30 mouse cellular contexts compared by ENCODE assay signal in the genomic region with DNA sequence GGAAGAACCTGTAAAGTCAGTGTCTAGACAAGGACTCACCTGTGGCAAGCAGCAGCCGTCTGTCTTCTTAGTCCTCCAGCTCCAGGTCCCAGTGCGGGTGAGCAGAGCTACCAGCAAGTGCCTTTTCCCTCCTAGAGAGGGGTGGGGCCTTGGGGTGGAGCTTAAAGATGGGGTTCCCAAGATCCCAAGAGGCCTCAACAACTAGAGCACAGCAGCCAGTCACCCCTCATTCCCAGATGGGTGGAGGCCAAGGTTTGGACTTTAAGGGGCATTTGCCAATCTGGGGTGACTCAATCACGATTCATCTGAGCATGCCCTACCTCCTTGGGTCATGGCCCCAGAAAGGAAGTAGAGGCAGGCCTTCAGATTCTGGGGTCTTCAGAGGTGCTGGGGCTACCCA. TPM values are rescaled to one million over a fixed set of nuclear protein-coding genes. Genes with fewer than 3 reads are reported as not detected.
DNase-seq lines count a peak whose midpoint lies in the region; ATAC-seq and TF ChIP-seq lines count a peak whose summit lies in the region.
"Had no signal": no experiment of that assay in that cellular context is flagged by ENCODE, and none has a peak within 500 bp of the region (broad histone marks: within the 10 kb centered on the region; RNA-seq: fewer than 3 reads in every experiment).

No protein-coding gene starts in this region.

- H3K9ac ChIP-seq in intestine, embryonic 16.5 days (ENCODE audit: low read depth, low read length), result peak overlapping the region; percentile 59; the same call in 1 of the 2 replicates
- no peak overlapping the region for H3K9ac ChIP-seq in intestine, embryonic 15.5 days
- peak overlapping the region; percentile 12; the same call in 1 of the 2 replicates for H3K9ac ChIP-seq in stomach, embryonic 16.5 days (ENCODE audit: low read length)
- H3K9ac ChIP-seq in liver, postnatal 0 days (replicated peaks), result no peak overlapping the region
- H3K9ac ChIP-seq: forebrain, postnatal 0 days; hindbrain, embryonic 15.5 days had no signal

- H3K4me2 ChIP-seq in intestine, embryonic 16.5 days (ENCODE audit: low read depth, low read length), result no peak overlapping the region
- H3K4me2 ChIP-seq in intestine, embryonic 15.5 days (replicated peaks), result no peak overlapping the region
- H3K4me2 ChIP-seq in stomach, embryonic 16.5 days (ENCODE audit: low read depth, low read length), result no peak overlapping the region
- H3K4me2 ChIP-seq in liver, postnatal 0 days (ENCODE audit: low read depth, low read length), result no peak overlapping the region

- no peak for TF ChIP-seq POLR2A in bone marrow macrophage, adult 2 months (IDR thresholded peaks at IDR 0.05; ENCODE audit: borderline replicate concordance, low read depth, low read length)

- H3K36me3 ChIP-seq in intestine, embryonic 16.5 days (ENCODE audit: control insufficient read depth, insufficient read depth, low read length), result no peaks in the 10 kb centered on the region
- no peaks in the 10 kb centered on the region for H3K36me3 ChIP-seq in intestine, embryonic 15.5 days
- H3K36me3 ChIP-seq in embryonic facial prominence, embryonic 10.5 days (replicated peaks), result 0 out of 2 replicates have a peak, but pooled peaks cover under 1% of the 10 kb centered on the region
- no peaks in the 10 kb centered on the region for H3K36me3 ChIP-seq in stomach, embryonic 16.5 days (ENCODE audit: control insufficient read depth, insufficient read depth, low read length)
- no peaks in the 10 kb centered on the region for H3K36me3 ChIP-seq in liver, postnatal 0 days (replicated peaks; ENCODE audit: insufficient read depth, low read length)
- H3K36me3 ChIP-seq: hindbrain, embryonic 15.5 days had no signal

- TF ChIP-seq CTCF in bone marrow macrophage, adult 2 months (IDR thresholded peaks at IDR 0.05; ENCODE audit: low read depth, low read length), result 0 out of 2 replicates have a peak, but pooled peaks have one; percentile 12
- TF ChIP-seq CTCF in liver, postnatal 0 days (IDR thresholded peaks at IDR 0.05; ENCODE audit: low read depth), result no peak

- no peak for TF ChIP-seq EP300 in liver, postnatal 0 days (IDR thresholded peaks at IDR 0.05; ENCODE audit: low read depth)

- no peaks in the 10 kb centered on the region; the same call in 1 of the 2 replicates for H3K27me3 ChIP-seq in intestine, embryonic 16.5 days (replicated peaks; ENCODE audit: control insufficient read depth, insufficient read depth, low read length)
- H3K27me3 ChIP-seq in intestine, embryonic 15.5 days (replicated peaks), result peaks cover 6% of the 10 kb centered on the region
- H3K27me3 ChIP-seq in embryonic facial prominence, embryonic 10.5 days (replicated peaks; ENCODE audit: low read depth, poor library complexity, severe bottlenecking), result peaks cover 49% of the 10 kb centered on the region
- peaks cover 15% of the 10 kb centered on the region for H3K27me3 ChIP-seq in stomach, embryonic 16.5 days (ENCODE audit: control insufficient read depth, insufficient read depth, low read length)
- H3K27me3 ChIP-seq in liver, postnatal 0 days (ENCODE audit: insufficient read depth, low read length), result peaks cover 26% of the 10 kb centered on the region

- no peak overlapping the region for H3K4me3 ChIP-seq in intestine, embryonic 16.5 days (ENCODE audit: low read length)
- H3K4me3 ChIP-seq in intestine, embryonic 15.5 days (replicated peaks), result no peak overlapping the region
- H3K4me3 ChIP-seq in bone marrow macrophage, adult 2 months (ENCODE audit: insufficient read depth, low read length), result no peak overlapping the region
- H3K4me3 ChIP-seq in embryonic facial prominence, embryonic 10.5 days, result peak overlapping the region; percentile 1; the same call in 1 of the 2 replicates
- H3K4me3 ChIP-seq in stomach, embryonic 16.5 days (replicated peaks; ENCODE audit: low read length), result peak overlapping the region; percentile 12
- no peak overlapping the region for H3K4me3 ChIP-seq in liver, postnatal 0 days (ENCODE audit: low read depth, low read length)

- DNase-seq in embryonic facial prominence, embryonic 10.5 days (ENCODE audit: low spot score), result no peak
- no peak for DNase-seq in urinary bladder, postnatal 10 days (ENCODE audit: low spot score)
- DNase-seq in liver, postnatal 0 days, result no peak
- DNase-seq: adrenal gland, adult 2 months; adrenal gland, postnatal 36 days; cerebellum, adult 11 months; cerebellum, adult 9-10 months; embryo, embryonic 11 days; forebrain, postnatal 0 days; gastrocnemius, adult 2 months; gastrocnemius, postnatal 14 days; heart, adult 11 months had no signal

- no peaks in the 10 kb centered on the region for H3K9me3 ChIP-seq in intestine, embryonic 16.5 days (ENCODE audit: control insufficient read depth, low read length)
- H3K9me3 ChIP-seq in intestine, embryonic 15.5 days, result no peaks in the 10 kb centered on the region
- no peaks in the 10 kb centered on the region for H3K9me3 ChIP-seq in embryonic facial prominence, embryonic 10.5 days
- no peaks in the 10 kb centered on the region for H3K9me3 ChIP-seq in stomach, embryonic 16.5 days (replicated peaks; ENCODE audit: control insufficient read depth, low read length)
- H3K9me3 ChIP-seq in liver, postnatal 0 days (ENCODE audit: low read length), result no peaks in the 10 kb centered on the region
- H3K9me3 ChIP-seq: hindbrain, embryonic 12.5 days; hindbrain, embryonic 15.5 days had no signal

- no peak overlapping the region for H3K27ac ChIP-seq in intestine, embryonic 16.5 days (ENCODE audit: low read length)
- no peak overlapping the region for H3K27ac ChIP-seq in intestine, embryonic 15.5 days
- H3K27ac ChIP-seq in bone marrow macrophage, adult 2 months (ENCODE audit: insufficient read depth, low read depth, low read length), result no peak overlapping the region
- H3K27ac ChIP-seq in embryonic facial prominence, embryonic 10.5 days (replicated peaks), result no peak overlapping the region
- H3K27ac ChIP-seq in stomach, embryonic 16.5 days (ENCODE audit: low read length), result peak overlapping the region; percentile 82; the same call in 1 of the 2 replicates
- H3K27ac ChIP-seq in liver, postnatal 0 days (ENCODE audit: low read depth), result no peak overlapping the region

- peaks cover 50% of the 10 kb centered on the region for H3K4me1 ChIP-seq in intestine, embryonic 16.5 days (ENCODE audit: control insufficient read depth, insufficient read depth, low read length)
- H3K4me1 ChIP-seq in intestine, embryonic 15.5 days (replicated peaks), result peaks cover 18% of the 10 kb centered on the region
- peaks cover 13% of the 10 kb centered on the region; the same call in 1 of the 2 replicates for H3K4me1 ChIP-seq in bone marrow macrophage, adult 2 months (ENCODE audit: control insufficient read depth, insufficient read depth, low read length)
- H3K4me1 ChIP-seq in embryonic facial prominence, embryonic 10.5 days, result peaks cover 38% of the 10 kb centered on the region
- H3K4me1 ChIP-seq in stomach, embryonic 16.5 days (ENCODE audit: control insufficient read depth, insufficient read depth, low read length), result peaks cover 27% of the 10 kb centered on the region
- H3K4me1 ChIP-seq in liver, postnatal 0 days (ENCODE audit: insufficient read depth), result peaks cover 23% of the 10 kb centered on the region

- no peak for ATAC-seq in intestine, embryonic 16.5 days
- no peak for ATAC-seq in intestine, embryonic 15.5 days
- no peak for ATAC-seq in stomach, embryonic 16.5 days (ENCODE audit: insufficient read depth, low FRiP score)
- ATAC-seq in liver, postnatal 0 days, result no peak
- ATAC-seq: CD4-positive, CD25-positive, alpha-beta regulatory T cell, adult 4 months had no signal

- 85% methylated on average over 3 of the region's 3 CpGs for WGBS in intestine, embryonic 16.5 days
- WGBS in intestine, embryonic 15.5 days, result 96% methylated on average over 3 of the region's 3 CpGs
- WGBS in embryonic facial prominence, embryonic 10.5 days, result 86% methylated on average over 3 of the region's 3 CpGs
- 78% methylated on average over 3 of the region's 3 CpGs for WGBS in stomach, embryonic 16.5 days
- 83% methylated on average over 3 of the region's 3 CpGs for WGBS in liver, postnatal 0 days (ENCODE audit: insufficient replicate concordance)

RNA-seq across cellular contexts. Expression of a gene that starts 2.3 kb away (rescaled TPM):
- 25.6 and 36.4 TPM in 2 replicates for polyA plus RNA-seq in intestine, embryonic 16.5 days (2015; fragmentation: Nextera tagmentation; extraction: Ambion mirVana)
- 19.0 and 24.8 TPM in 2 replicates for polyA plus RNA-seq in intestine, embryonic 15.5 days (2015; fragmentation: Nextera tagmentation; extraction: Ambion mirVana)
- polyA plus RNA-seq in bone marrow macrophage, adult 2 months (2012; ENCODE audit: insufficient read depth, insufficient read length, missing spikeins), result 0.66 TPM in 1 of 2 replicates, not detected in the other
- 15.1 and 16.4 TPM in 2 replicates for polyA plus RNA-seq in embryonic facial prominence, embryonic 10.5 days (2016; fragmentation: Nextera tagmentation; extraction: Ambion mirVana)
- 11.3 and 14.2 TPM in 2 replicates for polyA plus RNA-seq in stomach, embryonic 16.5 days (2015; fragmentation: Nextera tagmentation; extraction: Ambion mirVana)
- 0.11 TPM in 1 of 2 replicates, not detected in the other for polyA plus RNA-seq in liver, postnatal 0 days (2015; fragmentation: Nextera tagmentation; extraction: Ambion mirVana)

RNA-seq across cellular contexts. Expression of a gene that starts 2.5 kb away (rescaled TPM):
- 3.3 and 6.4 TPM in 2 replicates for polyA plus RNA-seq in intestine, embryonic 16.5 days (2015; fragmentation: Nextera tagmentation; extraction: Ambion mirVana)
- polyA plus RNA-seq in intestine, embryonic 15.5 days (2015; fragmentation: Nextera tagmentation; extraction: Ambion mirVana), result 1.4 and 2.3 TPM in 2 replicates
- not detected in 2 replicates for polyA plus RNA-seq in bone marrow macrophage, adult 2 months (2012; ENCODE audit: insufficient read depth, insufficient read length, missing spikeins)
- 0.59 TPM in 1 of 2 replicates, not detected in the other for polyA plus RNA-seq in embryonic facial prominence, embryonic 10.5 days (2016; fragmentation: Nextera tagmentation; extraction: Ambion mirVana)
- 66.0 and 120 TPM in 2 replicates for polyA plus RNA-seq in stomach, embryonic 16.5 days (2015; fragmentation: Nextera tagmentation; extraction: Ambion mirVana)
- polyA plus RNA-seq in liver, postnatal 0 days (2015; fragmentation: Nextera tagmentation; extraction: Ambion mirVana), result not detected in 2 replicates
- polyA plus RNA-seq: adrenal gland, adult 2 months; CD4-positive, CD25-positive, alpha-beta regulatory T cell, adult 4 months; embryonic facial prominence, embryonic 11.5 days; forebrain, embryonic 11.5 days; forebrain, embryonic 14.5 days; forebrain, postnatal 0 days; heart, embryonic 11.5 days; heart, embryonic 14.5 days; heart, postnatal 0 days; hindbrain, embryonic 12.5 days had no signal

RNA-seq across cellular contexts. Expression of a gene that starts 3.2 kb away (rescaled TPM):
- polyA plus RNA-seq in intestine, embryonic 16.5 days (2015; fragmentation: Nextera tagmentation; extraction: Ambion mirVana), result 0.37 and 0.54 TPM in 2 replicates
- polyA plus RNA-seq in intestine, embryonic 15.5 days (2015; fragmentation: Nextera tagmentation; extraction: Ambion mirVana), result 0.14 and 0.29 TPM in 2 replicates
- polyA plus RNA-seq in bone marrow macrophage, adult 2 months (2012; ENCODE audit: insufficient read depth, insufficient read length, missing spikeins), result not detected in 2 replicates
- polyA plus RNA-seq in embryonic facial prominence, embryonic 10.5 days (2016; fragmentation: Nextera tagmentation; extraction: Ambion mirVana), result not detected in 2 replicates
- polyA plus RNA-seq in stomach, embryonic 16.5 days (2015; fragmentation: Nextera tagmentation; extraction: Ambion mirVana), result 0.23 and 0.64 TPM in 2 replicates
- polyA plus RNA-seq in liver, postnatal 0 days (2015; fragmentation: Nextera tagmentation; extraction: Ambion mirVana), result not detected in 2 replicates
- polyA plus RNA-seq: adrenal gland, adult 2 months; C2C12; CD4-positive, CD25-positive, alpha-beta regulatory T cell, adult 4 months; cortical plate, adult 2 months; embryonic facial prominence, embryonic 11.5 days; embryonic facial prominence, embryonic 14.5 days; forebrain, embryonic 11.5 days; forebrain, embryonic 14.5 days; forebrain, postnatal 0 days; frontal cortex, adult 2 months; heart, embryonic 11.5 days; heart, embryonic 14.5 days; heart, postnatal 0 days; hindbrain, embryonic 12.5 days; hindbrain, embryonic 15.5 days; intestine, embryonic 14.5 days had no signal

RNA-seq across cellular contexts. Expression of a gene that starts 5.6 kb away (rescaled TPM):
- polyA plus RNA-seq in intestine, embryonic 16.5 days (2015; fragmentation: Nextera tagmentation; extraction: Ambion mirVana), result 11.3 and 17.7 TPM in 2 replicates
- 5.0 and 5.6 TPM in 2 replicates for polyA plus RNA-seq in intestine, embryonic 15.5 days (2015; fragmentation: Nextera tagmentation; extraction: Ambion mirVana)
- not detected in 2 replicates for polyA plus RNA-seq in bone marrow macrophage, adult 2 months (2012; ENCODE audit: insufficient read depth, insufficient read length, missing spikeins)
- polyA plus RNA-seq in embryonic facial prominence, embryonic 10.5 days (2016; fragmentation: Nextera tagmentation; extraction: Ambion mirVana), result not detected in 2 replicates
- polyA plus RNA-seq in stomach, embryonic 16.5 days (2015; fragmentation: Nextera tagmentation; extraction: Ambion mirVana), result 0.71 and 1.1 TPM in 2 replicates
- polyA plus RNA-seq in liver, postnatal 0 days (2015; fragmentation: Nextera tagmentation; extraction: Ambion mirVana), result not detected in 2 replicates
- polyA plus RNA-seq: adrenal gland, adult 2 months; C2C12; CD4-positive, CD25-positive, alpha-beta regulatory T cell, adult 4 months; embryonic facial prominence, embryonic 11.5 days; embryonic facial prominence, embryonic 14.5 days; forebrain, embryonic 11.5 days; forebrain, embryonic 14.5 days; forebrain, postnatal 0 days; heart, embryonic 11.5 days; heart, embryonic 14.5 days; heart, postnatal 0 days; hindbrain, embryonic 12.5 days; hindbrain, embryonic 15.5 days had no signal

RNA-seq across cellular contexts. Expression of a gene that starts 6.9 kb away (rescaled TPM):
- polyA plus RNA-seq in intestine, embryonic 16.5 days (2015; fragmentation: Nextera tagmentation; extraction: Ambion mirVana), result 7.3 and 9.3 TPM in 2 replicates
- polyA plus RNA-seq in intestine, embryonic 15.5 days (2015; fragmentation: Nextera tagmentation; extraction: Ambion mirVana), result 4.3 and 5.5 TPM in 2 replicates
- polyA plus RNA-seq in bone marrow macrophage, adult 2 months (2012; ENCODE audit: insufficient read depth, insufficient read length, missing spikeins), result 1.3 and 6.1 TPM in 2 replicates
- polyA plus RNA-seq in embryonic facial prominence, embryonic 10.5 days (2016; fragmentation: Nextera tagmentation; extraction: Ambion mirVana), result 6.3 and 7.9 TPM in 2 replicates
- 10.1 and 12.8 TPM in 2 replicates for polyA plus RNA-seq in stomach, embryonic 16.5 days (2015; fragmentation: Nextera tagmentation; extraction: Ambion mirVana)
- 1.2 and 1.4 TPM in 2 replicates for polyA plus RNA-seq in liver, postnatal 0 days (2015; fragmentation: Nextera tagmentation; extraction: Ambion mirVana)

Comparison
In these comparisons a context has a peak if more than half of its experiments do, and no peak if none do; other contexts are left out.
1. H3K9ac ChIP-seq: peak in intestine, embryonic 16.5 days (single experiment) and stomach, embryonic 16.5 days (single experiment); none in intestine, embryonic 15.5 days (single experiment) and liver, postnatal 0 days (single experiment).
2. H3K4me3 ChIP-seq: peak in embryonic facial prominence, embryonic 10.5 days (single experiment) and stomach, embryonic 16.5 days (single experiment); none in intestine, embryonic 16.5 days (single experiment), intestine, embryonic 15.5 days (single experiment), bone marrow macrophage, adult 2 months (single experiment) and liver, postnatal 0 days (single experiment).